In the genomic region with DNA sequence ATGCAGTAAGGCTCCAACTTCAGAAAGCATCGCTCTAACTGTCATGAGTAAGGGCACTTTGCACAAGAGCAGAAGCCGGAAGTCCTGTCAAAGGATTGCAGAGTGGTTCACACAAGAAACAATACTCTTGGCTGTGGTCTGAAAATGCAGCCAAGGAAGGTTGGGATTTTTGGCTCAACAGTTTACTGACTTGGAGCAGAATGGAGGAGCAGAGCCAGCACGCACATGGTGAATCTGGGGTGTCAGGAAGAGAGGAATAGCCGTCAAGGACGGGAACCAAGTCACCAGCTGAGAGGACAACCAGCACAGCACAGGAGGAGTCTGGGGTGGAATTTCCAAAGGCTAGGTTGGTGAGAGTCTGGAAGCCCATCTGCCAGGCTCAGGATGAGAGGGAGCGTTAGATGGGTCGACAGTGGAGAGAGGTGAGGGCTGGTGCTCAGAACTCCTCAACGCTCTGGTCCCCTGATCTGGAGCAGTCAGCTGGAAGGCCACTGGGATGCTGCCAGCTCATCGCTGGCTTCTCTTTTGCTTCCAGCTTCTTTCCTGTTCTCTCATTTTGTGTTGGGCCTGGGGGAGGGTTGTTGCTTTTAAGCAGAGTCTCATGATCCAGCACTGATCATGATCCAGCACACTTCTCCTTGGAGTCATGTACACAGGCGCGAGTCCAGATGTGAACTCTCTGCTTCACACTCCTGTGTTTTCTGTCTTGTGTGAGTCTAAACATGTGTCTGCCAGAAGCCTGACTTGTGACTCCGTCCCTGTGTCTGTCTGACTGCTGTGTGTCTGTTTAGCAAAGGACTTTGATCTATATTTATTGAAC, we compare ENCODE assay signal across 10 mouse cellular contexts. TPM values are rescaled to one million over a fixed set of nuclear protein-coding genes. Genes with fewer than 3 reads are reported as not detected.
DNase-seq lines count a peak whose midpoint lies in the region; ATAC-seq lines count a peak whose summit lies in the region.
"Had no signal": no experiment of that assay in that cellular context is flagged by ENCODE, and none has a peak within 500 bp of the region (broad histone marks: within the 10 kb centered on the region; RNA-seq: fewer than 3 reads in every experiment).

No protein-coding gene starts in this region.

- H3K36me3 ChIP-seq in forebrain, embryonic 10.5 days (replicated peaks) = no peaks in the 10 kb centered on the region
- no peaks in the 10 kb centered on the region; the same call in 1 of the 2 replicates for H3K36me3 ChIP-seq in forebrain, embryonic 12.5 days (replicated peaks)
- no peaks in the 10 kb centered on the region for H3K36me3 ChIP-seq in limb, embryonic 12.5 days
- H3K36me3 ChIP-seq in limb, embryonic 10.5 days = no peaks in the 10 kb centered on the region

- ATAC-seq in forebrain, embryonic 12.5 days (ENCODE audit: low FRiP score) = no peak
- no peak for ATAC-seq in limb, embryonic 12.5 days (ENCODE audit: insufficient number of reproducible peaks, insufficient read depth, low FRiP score, low TSS enrichment, low read depth)

- WGBS in forebrain, embryonic 10.5 days = 87% methylated on average over 12 of the region's 12 CpGs
- 93% methylated on average over 12 of the region's 12 CpGs for WGBS in forebrain, embryonic 12.5 days
- WGBS in limb, embryonic 12.5 days = 73% methylated on average over 12 of the region's 12 CpGs
- WGBS in limb, embryonic 10.5 days = 83% methylated on average over 12 of the region's 12 CpGs

- no peak overlapping the region for H3K4me2 ChIP-seq in forebrain, embryonic 12.5 days
- H3K4me2 ChIP-seq in limb, embryonic 12.5 days = no peak overlapping the region

- 0 out of 2 replicates have a peak overlapping the region, but pooled peaks have one; percentile 15 for H3K27ac ChIP-seq in forebrain, embryonic 10.5 days
- H3K27ac ChIP-seq in forebrain, embryonic 12.5 days = no peak overlapping the region
- H3K27ac ChIP-seq in limb, embryonic 12.5 days = peak overlapping the region; percentile 4; the same call in 1 of the 2 replicates
- no peak overlapping the region for H3K27ac ChIP-seq in limb, embryonic 10.5 days

- no peak overlapping the region for H3K9ac ChIP-seq in forebrain, embryonic 12.5 days
- H3K9ac ChIP-seq in limb, embryonic 12.5 days (replicated peaks) = no peak overlapping the region

- no peaks in the 10 kb centered on the region for H3K27me3 ChIP-seq in forebrain, embryonic 10.5 days (ENCODE audit: poor library complexity, severe bottlenecking)
- no peaks in the 10 kb centered on the region for H3K27me3 ChIP-seq in forebrain, embryonic 12.5 days
- H3K27me3 ChIP-seq in limb, embryonic 12.5 days = no peaks in the 10 kb centered on the region
- H3K27me3 ChIP-seq in limb, embryonic 10.5 days (ENCODE audit: low read depth, poor library complexity, severe bottlenecking) = no peaks in the 10 kb centered on the region

- no peak overlapping the region for H3K4me3 ChIP-seq in forebrain, embryonic 10.5 days
- no peak overlapping the region for H3K4me3 ChIP-seq in forebrain, embryonic 12.5 days (replicated peaks)
- no peak overlapping the region for H3K4me3 ChIP-seq in limb, embryonic 12.5 days (replicated peaks)
- H3K4me3 ChIP-seq in limb, embryonic 10.5 days = no peak overlapping the region
- H3K4me3 ChIP-seq: megakaryocyte, embryonic 14.5 days had no signal

- H3K9me3 ChIP-seq in forebrain, embryonic 10.5 days = no peaks in the 10 kb centered on the region
- no peaks in the 10 kb centered on the region for H3K9me3 ChIP-seq in forebrain, embryonic 12.5 days
- H3K9me3 ChIP-seq in limb, embryonic 12.5 days = no peaks in the 10 kb centered on the region
- H3K9me3 ChIP-seq in limb, embryonic 10.5 days (replicated peaks) = no peaks in the 10 kb centered on the region
- H3K9me3 ChIP-seq: megakaryocyte, embryonic 14.5 days had no signal

- DNase-seq in forebrain, embryonic 10.5 days (ENCODE audit: extremely low spot score, low spot score) = no peak
- no peak for DNase-seq in limb, embryonic 10.5 days (ENCODE audit: low spot score)
- DNase-seq in cerebellum, postnatal 10 days = peak; percentile 81 to 84
- DNase-seq in lung, postnatal 10 days = peak; percentile 70
- DNase-seq in thymus, postnatal 0 days (ENCODE audit: low spot score) = no peak
- no peak for DNase-seq in layer of hippocampus, adult 11-12 months (ENCODE audit: low spot score)
- DNase-seq: thymus, postnatal 4 days had no signal

- H3K4me1 ChIP-seq in forebrain, embryonic 10.5 days = peaks cover 12% of the 10 kb centered on the region
- H3K4me1 ChIP-seq in forebrain, embryonic 12.5 days = no peaks in the 10 kb centered on the region
- H3K4me1 ChIP-seq in limb, embryonic 12.5 days (replicated peaks) = peaks cover 25% of the 10 kb centered on the region
- peaks cover 34% of the 10 kb centered on the region for H3K4me1 ChIP-seq in limb, embryonic 10.5 days

RNA-seq across cellular contexts. Expression of a gene that starts 34.7 kb away (rescaled TPM):
- 28.4 and 32.4 TPM in 2 replicates for polyA plus RNA-seq in forebrain, embryonic 10.5 days (2016; fragmentation: Nextera tagmentation; extraction: Ambion mirVana)
- polyA plus RNA-seq in forebrain, embryonic 12.5 days (2016; fragmentation: Nextera tagmentation; extraction: Ambion mirVana) = 33.6 and 34.6 TPM in 2 replicates
- 37.7 and 42.0 TPM in 2 replicates for polyA plus RNA-seq in limb, embryonic 12.5 days (2016; fragmentation: Nextera tagmentation; extraction: Ambion mirVana)
- polyA plus RNA-seq in limb, embryonic 10.5 days (2016; fragmentation: Nextera tagmentation; extraction: Ambion mirVana) = 28.9 and 31.0 TPM in 2 replicates
- 37.9 and 39.9 TPM in 2 replicates for polyA plus RNA-seq in thymus, postnatal 0 days (2015; fragmentation: Nextera tagmentation; extraction: Ambion mirVana)

Comparison
In these comparisons a context has a peak if more than half of its experiments do, and no peak if none do; other contexts are left out.
1. H3K27ac ChIP-seq: peak in forebrain, embryonic 10.5 days (single experiment) and limb, embryonic 12.5 days (single experiment); none in forebrain, embryonic 12.5 days (single experiment) and limb, embryonic 10.5 days (single experiment).
2. DNase-seq: peak in cerebellum, postnatal 10 days (2 of 2) and lung, postnatal 10 days (single experiment); none in forebrain, embryonic 10.5 days (single experiment), limb, embryonic 10.5 days (single experiment), thymus, postnatal 0 days (single experiment) and layer of hippocampus, adult 11-12 months (single experiment).